Mouse (Mus musculus) heart, embryonic 10.5 days (tissue): ENCODE data around the gene Tmem120b. TPM values are rescaled to one million over a fixed set of nuclear protein-coding genes. Genes with fewer than 3 reads are reported as not detected.

Experiments
- DNase-seq: peaks from one replicate; pipeline ENCODE4 v3.0.0-alpha.2; 2017; ENCODE audit warnings: low spot score
- H3K27ac ChIP-seq: fragments of 300-500 bp; sonication (generic); 2 replicates; pipeline ENCODE4 v1.5.1; 2016; ENCODE audit warnings: mild to moderate bottlenecking
- H3K27me3 ChIP-seq: fragments of 300-500 bp; sonication (generic); 2 replicates; pipeline ENCODE4 v1.6.1; 2016; ENCODE audit warnings: mild to moderate bottlenecking; ENCODE audit not compliant: poor library complexity, insufficient read depth, severe bottlenecking
- H3K36me3 ChIP-seq: fragments of 300-500 bp; sonication (generic); 2 replicates; pipeline ENCODE4 v1.6.1; 2016; ENCODE audit warnings: mild to moderate bottlenecking, moderate library complexity
- H3K4me1 ChIP-seq: fragments of 300-500 bp; sonication (generic); 2 replicates; pipeline ENCODE4 v1.6.1; 2016; ENCODE audit warnings: mild to moderate bottlenecking
- H3K4me3 ChIP-seq: fragments of 300-500 bp; sonication (generic); 2 replicates; pipeline ENCODE4 v1.5.1; 2016; ENCODE audit warnings: mild to moderate bottlenecking, moderate library complexity
- H3K9me3 ChIP-seq: fragments of 300-500 bp; sonication (generic); 2 replicates; pipeline ENCODE4 v1.6.1; 2016; ENCODE audit warnings: mild to moderate bottlenecking, moderate library complexity
- WGBS: fragments of 180-500 bp; shearing (Covaris S2); methylation state at CpG from one replicate; pipeline ENCODE4 v1.1.7; 2016; 5-methylcytosine and 5-hydroxymethylcytosine counted together
- polyA plus RNA-seq: library from polyadenylated mRNA; unstranded; fragments of >200 nt; fragmentation: Nextera tagmentation; extraction: Ambion mirVana; gene quantifications from 2 replicates; pipeline ENCODE4 v1.2.1, GENCODE M21; 2016

Gene Tmem120b
- polyA plus RNA-seq, 1 experiment from 2014 or later = 14.3 TPM

DNA sequence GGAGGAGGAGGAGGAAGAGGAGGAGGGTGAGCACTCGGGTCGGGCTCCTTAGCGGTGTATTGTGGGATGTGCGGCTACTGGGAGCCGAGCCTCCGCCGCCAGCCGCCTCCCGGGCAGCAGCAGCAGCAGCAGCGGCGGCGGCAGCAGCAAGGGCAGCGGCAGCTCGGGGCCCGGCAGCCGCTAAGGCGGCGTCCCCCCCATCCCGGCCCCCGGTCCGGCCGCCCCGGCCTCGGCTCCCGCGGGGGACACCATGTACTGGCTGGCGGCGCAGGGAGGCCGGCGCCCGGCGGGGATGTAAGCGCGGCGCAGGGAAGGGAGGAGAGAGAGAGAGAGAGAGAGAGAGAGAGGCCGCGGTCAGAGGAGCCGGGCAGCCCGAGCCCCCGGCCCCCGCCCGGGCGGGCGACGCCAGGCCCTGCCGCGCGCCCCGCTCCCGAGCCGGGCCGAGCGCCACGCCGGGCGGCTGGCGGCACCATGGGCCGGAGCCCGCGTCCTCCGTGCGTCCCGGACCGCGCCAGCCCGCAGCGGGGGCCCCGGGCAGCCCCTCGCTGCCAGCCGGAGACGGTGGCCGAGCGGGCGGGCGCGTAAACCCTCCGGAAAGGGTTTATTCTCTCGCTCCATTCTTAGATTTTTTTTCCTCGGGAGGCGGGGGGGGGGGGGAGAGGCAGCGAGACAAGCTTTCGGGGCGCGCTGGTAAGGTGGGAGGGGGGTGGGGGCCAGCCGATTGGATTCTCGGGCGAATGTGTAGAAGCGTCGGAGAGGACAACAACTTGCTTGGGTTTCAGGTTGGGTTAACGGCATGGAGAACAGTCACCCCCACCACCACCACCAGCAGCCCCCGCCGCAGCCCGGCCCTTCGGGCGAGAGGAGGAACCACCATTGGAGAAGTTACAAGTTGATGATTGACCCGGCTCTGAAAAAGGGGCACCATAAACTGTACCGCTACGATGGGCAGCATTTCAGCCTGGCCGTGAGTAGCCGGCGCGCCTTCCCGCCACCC is 74.2 kb downstream of the Tmem120b start, which contains the start of gene Setd1b:
Gene Setd1b, plus strand, starts transcription at position 33 of the 997 bp plus-strand sequence.
- peaks cover 56% of the 10 kb centered on the region for H3K4me1 ChIP-seq
- DNase-seq = no peak

DNA sequence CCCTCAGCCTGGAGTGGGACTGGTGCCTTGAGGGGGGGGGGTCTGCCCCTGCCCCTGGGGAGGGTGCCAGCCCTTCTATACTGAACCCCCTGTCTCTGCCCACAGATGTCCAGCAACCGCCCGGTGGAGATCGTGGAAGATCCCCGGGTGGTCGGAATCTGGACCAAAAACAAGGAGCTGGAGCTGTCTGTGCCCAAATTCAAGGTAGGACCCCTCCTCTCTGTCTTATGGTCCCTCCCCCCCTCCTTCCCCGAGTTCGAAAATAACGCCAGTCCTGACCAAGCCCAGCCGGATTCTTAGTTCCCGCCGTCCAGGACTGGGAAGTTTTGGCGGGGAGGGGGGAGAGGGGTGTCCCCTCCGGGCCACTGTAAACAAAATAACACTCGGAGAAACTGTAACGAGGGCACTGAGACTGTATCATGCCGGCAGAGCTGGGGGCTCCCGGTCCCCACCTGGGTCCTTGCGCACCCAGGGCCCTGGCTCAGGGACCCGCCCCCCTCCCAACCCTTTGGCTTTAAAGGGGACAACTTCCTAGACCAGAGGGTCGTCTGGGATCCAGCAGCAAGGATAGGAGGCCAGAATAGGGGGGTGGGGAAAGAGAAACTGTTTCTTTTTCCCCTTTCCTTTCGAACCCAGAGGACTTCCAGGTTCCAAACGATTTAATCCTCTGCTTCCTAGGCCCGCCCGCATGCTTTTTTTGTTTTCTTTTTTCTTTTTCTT is 75.2 kb downstream of the Tmem120b start:
- peak overlapping the region; percentile 92 for H3K4me3 ChIP-seq
- no peak for DNase-seq
- peaks cover 55% of the 10 kb centered on the region for H3K4me1 ChIP-seq
- no peaks in the 10 kb centered on the region for H3K27me3 ChIP-seq
- peak overlapping the region; percentile 100 for H3K27ac ChIP-seq
- peaks cover 31% of the 10 kb centered on the region for H3K36me3 ChIP-seq
- 2% methylated on average over 24 of the region's 24 CpGs for WGBS
- no peaks in the 10 kb centered on the region for H3K9me3 ChIP-seq

More for the DNA sequence above, 74.2 kb downstream of the Tmem120b start, which contains the start of gene Setd1b:
- peak within 1 kb of the TSS; percentile 92 for H3K4me3 ChIP-seq
- peaks cover 22% of the 10 kb centered on the region for H3K36me3 ChIP-seq
- under 1% methylated on average over 92 of the region's 103 CpGs for WGBS
- H3K27ac ChIP-seq = peak within 1 kb of the TSS; percentile 100
- H3K27me3 ChIP-seq = no peaks in the 10 kb centered on the region
- H3K9me3 ChIP-seq = no peaks in the 10 kb centered on the region

DNA sequence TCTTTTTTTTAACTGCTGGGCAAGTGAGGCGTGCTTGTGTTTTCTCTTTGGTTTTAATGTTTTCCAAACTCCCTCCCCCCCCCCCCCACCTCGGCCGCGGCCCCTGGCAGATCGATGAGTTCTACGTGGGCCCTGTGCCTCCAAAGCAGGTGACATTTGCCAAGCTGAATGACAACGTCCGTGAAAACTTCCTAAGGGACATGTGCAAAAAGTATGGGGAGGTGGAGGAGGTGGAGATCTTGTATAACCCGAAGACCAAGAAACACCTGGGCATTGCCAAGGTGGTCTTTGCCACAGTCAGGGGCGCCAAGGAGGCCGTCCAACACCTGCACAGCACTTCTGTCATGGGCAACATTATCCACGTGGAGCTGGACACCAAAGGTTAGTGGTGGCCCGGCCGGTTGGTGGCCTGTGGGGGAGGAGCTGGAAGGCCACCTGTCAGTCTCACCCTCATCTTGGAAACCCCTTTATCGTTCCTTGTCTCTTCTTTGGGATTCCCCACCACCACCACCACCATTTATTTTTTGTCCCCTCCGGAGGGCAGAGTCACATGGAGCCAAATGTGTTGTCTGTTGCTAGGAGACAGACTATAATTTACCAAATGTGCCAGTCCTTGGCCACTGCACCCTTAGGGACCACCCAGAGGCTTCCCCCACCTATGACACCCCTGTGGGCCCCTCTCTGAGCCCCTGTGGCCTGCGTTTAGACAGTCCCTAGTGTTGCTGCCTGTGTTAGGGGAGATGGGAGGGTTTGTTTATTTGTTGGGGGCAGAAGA is 75.9 kb downstream of the Tmem120b start:
- 5% methylated on average over 16 of the region's 17 CpGs for WGBS
- H3K27me3 ChIP-seq = no peaks in the 10 kb centered on the region
- peak overlapping the region; percentile 92 for H3K4me3 ChIP-seq
- peak overlapping the region; percentile 100 for H3K27ac ChIP-seq
- no peak for DNase-seq
- peaks cover 55% of the 10 kb centered on the region for H3K4me1 ChIP-seq
- H3K9me3 ChIP-seq = no peaks in the 10 kb centered on the region
- peaks cover 39% of the 10 kb centered on the region for H3K36me3 ChIP-seq

DNA sequence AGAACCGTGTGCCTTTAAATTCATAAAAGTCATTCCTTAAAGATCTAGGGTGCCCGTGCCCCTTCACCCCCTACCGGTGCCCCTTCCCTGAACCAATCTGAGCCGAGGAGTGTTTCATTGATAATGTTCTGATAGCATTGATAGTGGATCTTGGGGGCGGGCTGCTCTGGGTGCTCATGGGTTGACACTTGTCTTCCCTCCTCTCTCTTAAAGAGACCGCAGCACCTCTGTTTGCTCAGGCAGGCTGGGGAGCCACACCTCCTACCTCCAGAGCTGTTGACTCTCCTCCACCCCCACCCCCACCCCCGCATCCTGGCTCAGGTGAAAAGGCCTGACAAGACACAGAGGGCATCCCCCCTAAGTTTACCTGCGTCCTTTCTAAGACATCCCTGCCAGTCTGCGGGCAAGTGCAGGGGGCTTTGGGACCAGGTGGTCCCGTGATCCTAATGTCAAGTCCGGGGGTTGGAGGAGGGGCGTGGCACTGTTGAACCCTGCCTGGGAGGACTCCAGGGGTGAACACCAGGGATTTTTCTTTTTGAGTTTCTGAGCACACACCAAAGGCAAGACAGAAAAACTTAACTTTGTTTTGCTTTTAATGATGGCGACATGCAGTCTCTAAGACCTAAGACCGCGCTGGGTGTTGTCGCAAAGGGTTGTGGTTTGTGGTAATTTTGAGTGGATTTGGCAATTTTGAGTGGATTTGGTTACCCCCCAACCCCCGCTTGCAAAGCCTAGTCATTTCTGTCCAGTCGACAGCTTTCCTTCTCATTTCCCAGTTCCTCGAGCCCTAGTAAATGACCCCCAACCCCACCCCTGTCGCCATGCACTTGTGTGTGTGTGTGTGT is 76.8 kb downstream of the Tmem120b start:
- WGBS = 42% methylated on average over 20 of the region's 20 CpGs
- Histone ChIP-seq H3K9me3 (no peaks in the 10 kb centered on the region), H3K27ac (peak overlapping the region; percentile 100), H3K4me1 (peaks cover 61% of the 10 kb centered on the region), H3K27me3 (no peaks in the 10 kb centered on the region), H3K36me3 (peaks cover 44% of the 10 kb centered on the region), H3K4me3 (peak overlapping the region; percentile 92)
- DNase-seq = no peak

DNA sequence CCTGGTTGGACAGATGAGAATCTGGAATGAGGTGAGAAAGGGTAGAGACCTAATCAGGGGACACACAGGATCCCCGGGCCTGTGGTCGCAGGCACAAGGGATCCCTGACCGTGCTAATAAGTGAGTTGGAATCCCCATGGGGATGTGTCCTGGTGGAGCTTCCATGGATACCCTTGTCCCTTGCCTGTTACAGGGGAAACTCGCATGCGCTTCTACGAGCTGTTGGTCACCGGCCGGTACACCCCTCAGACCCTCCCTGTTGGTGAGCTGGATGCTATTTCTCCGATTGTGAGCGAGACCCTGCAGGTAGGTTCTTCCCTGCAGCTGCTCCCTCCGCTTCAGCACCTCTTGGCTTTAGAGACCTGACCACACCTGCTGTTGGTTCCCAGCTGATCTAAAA is 78.1 kb downstream of the Tmem120b start:
- no peak overlapping the region for H3K4me3 ChIP-seq
- DNase-seq = no peak
- H3K27me3 ChIP-seq = no peaks in the 10 kb centered on the region
- peaks cover 74% of the 10 kb centered on the region for H3K4me1 ChIP-seq
- no peaks in the 10 kb centered on the region for H3K9me3 ChIP-seq
- H3K27ac ChIP-seq = no peak overlapping the region
- 88% methylated on average over 11 of the region's 11 CpGs for WGBS
- H3K36me3 ChIP-seq = peaks cover 58% of the 10 kb centered on the region

DNA sequence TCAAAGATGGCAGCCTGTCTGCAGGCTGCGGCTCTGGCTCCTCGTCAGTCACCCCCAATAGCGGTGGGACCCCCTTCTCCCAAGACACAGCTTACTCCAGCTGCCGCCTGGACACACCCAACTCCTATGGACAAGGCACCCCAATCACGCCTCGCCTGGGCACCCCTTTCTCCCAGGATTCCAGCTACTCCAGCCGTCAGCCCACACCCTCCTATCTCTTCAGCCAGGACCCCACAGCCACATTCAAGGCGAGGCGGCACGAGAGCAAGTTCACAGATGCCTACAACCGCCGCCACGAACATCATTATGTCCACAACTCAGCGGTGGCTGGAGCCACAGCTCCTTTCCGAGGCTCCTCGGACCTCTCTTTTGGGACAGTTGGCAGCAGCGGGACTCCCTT is 79.4 kb downstream of the Tmem120b start:
- no peak overlapping the region for H3K27ac ChIP-seq
- no peaks in the 10 kb centered on the region for H3K9me3 ChIP-seq
- no peak overlapping the region for H3K4me3 ChIP-seq
- DNase-seq = no peak
- H3K27me3 ChIP-seq = no peaks in the 10 kb centered on the region
- peaks cover 79% of the 10 kb centered on the region for H3K4me1 ChIP-seq
- peaks cover 70% of the 10 kb centered on the region for H3K36me3 ChIP-seq
- 83% methylated on average over 17 of the region's 17 CpGs for WGBS

DNA sequence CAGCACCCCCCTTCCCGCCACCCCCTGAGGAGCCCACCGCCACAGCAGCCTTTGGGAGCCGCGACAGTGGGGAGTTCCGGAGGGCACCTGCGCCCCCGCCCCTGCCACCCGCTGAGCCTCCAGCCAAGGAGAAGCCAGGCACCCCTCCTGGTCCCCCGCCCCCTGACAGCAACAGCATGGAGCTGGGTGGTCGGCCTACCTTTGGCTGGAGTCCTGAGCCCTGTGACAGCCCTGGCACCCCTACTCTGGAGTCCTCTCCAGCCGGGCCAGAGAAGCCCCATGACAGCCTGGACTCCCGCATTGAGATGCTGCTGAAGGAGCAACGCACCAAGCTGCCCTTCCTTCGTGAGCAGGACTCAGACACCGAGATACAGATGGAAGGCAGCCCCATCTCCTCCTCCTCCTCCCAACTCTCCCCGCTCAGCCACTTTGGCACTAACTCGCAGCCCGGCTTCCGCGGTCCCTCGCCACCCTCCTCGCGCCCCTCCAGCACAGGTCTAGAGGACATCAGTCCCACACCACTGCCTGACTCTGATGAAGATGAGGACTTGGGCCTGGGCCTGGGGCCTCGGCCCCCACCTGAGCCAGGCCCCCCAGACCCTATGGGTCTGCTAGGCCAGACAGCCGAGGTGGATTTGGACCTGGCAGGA is 80.0 kb downstream of the Tmem120b start:
- Histone ChIP-seq H3K4me3 (no peak overlapping the region), H3K27me3 (no peaks in the 10 kb centered on the region), H3K9me3 (no peaks in the 10 kb centered on the region), H3K36me3 (peaks cover 76% of the 10 kb centered on the region), H3K4me1 (peaks cover 76% of the 10 kb centered on the region), H3K27ac (no peak overlapping the region)
- 86% methylated on average over 25 of the region's 25 CpGs for WGBS
- no peak for DNase-seq

DNA sequence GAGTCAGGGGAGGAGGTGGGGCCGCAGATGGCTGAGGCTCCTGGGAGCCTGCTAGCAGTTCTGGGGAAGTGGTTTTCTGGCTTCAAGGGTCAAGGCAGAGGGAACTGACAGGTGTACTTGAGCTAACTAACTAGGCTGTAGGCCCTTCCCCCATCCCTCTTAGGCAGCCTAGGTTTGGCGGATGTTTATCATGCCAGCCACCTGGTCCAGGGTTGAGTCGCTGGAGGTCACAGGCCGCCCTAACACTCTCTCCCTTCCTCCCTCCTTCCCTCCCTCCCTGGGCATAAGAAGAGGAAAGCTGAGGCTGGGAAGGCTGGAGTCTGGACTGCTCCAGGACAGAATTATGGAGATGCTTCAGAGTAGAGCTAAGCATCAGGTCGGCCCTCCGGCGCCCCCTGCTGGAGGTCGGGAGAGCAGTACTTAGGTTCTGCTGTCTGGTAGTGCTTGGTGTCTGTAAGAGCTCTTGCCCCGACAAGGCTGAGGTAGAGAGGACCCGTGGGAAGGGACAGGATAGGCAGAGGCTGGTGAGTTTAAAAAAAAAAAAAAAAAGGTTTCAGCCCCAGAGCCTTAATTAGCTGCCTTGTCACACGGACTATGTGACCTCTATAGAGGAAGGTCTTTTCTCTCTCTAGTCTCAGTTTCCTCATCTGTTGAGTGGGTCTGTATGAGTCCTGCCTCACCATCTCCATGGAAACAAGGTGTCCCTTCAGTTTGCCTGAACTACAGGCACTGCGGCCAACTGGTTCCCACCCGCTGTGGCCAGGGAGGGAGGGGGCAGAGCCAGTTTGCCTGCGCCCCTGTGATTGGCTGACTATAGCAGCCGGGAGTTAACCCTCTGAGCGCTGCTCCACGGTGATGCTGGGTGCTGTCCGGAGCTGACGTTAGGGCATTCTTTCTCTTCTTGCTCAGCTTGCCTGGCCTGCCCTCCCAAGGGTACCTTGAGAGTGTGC is 81.5 kb downstream of the Tmem120b start:
- Histone ChIP-seq H3K9me3 (no peaks in the 10 kb centered on the region), H3K27ac (peak overlapping the region; percentile 37; the same call in 1 of the 2 replicates), H3K4me3 (peak overlapping the region; percentile 46), H3K4me1 (peaks cover 61% of the 10 kb centered on the region), H3K27me3 (no peaks in the 10 kb centered on the region), H3K36me3 (peaks cover 92% of the 10 kb centered on the region)
- WGBS = 7% methylated on average over 19 of the region's 19 CpGs
- peak; percentile 95 for DNase-seq

DNA sequence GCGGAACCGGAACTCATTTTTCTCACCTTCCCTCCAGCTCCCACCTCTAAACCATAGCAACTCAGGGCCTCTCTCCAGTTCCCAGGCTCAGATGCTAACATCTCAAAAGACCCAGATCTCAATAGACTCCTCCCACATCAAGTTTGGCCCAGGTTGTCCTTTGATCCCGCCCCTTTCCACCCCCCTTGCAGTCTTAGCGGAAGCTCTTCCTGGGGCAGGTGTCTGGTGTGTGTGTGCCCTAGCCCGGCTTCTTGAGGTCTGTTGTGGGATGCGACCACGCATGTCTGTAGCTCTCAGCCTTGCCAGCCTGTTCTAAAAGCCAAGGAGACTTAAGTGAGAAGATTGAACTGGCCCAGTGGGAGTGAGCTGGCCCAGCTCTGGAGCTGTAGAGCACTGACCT is 82.4 kb downstream of the Tmem120b start:
- peaks cover 93% of the 10 kb centered on the region for H3K36me3 ChIP-seq
- H3K27ac ChIP-seq = 0 out of 2 replicates have a peak overlapping the region, but pooled peaks have one; percentile 44
- no peaks in the 10 kb centered on the region for H3K27me3 ChIP-seq
- no peaks in the 10 kb centered on the region for H3K9me3 ChIP-seq
- 54% methylated on average over 7 of the region's 7 CpGs for WGBS
- peak overlapping the region; percentile 46; the same call in 1 of the 2 replicates for H3K4me3 ChIP-seq
- DNase-seq = no peak
- peaks cover 52% of the 10 kb centered on the region for H3K4me1 ChIP-seq

DNA sequence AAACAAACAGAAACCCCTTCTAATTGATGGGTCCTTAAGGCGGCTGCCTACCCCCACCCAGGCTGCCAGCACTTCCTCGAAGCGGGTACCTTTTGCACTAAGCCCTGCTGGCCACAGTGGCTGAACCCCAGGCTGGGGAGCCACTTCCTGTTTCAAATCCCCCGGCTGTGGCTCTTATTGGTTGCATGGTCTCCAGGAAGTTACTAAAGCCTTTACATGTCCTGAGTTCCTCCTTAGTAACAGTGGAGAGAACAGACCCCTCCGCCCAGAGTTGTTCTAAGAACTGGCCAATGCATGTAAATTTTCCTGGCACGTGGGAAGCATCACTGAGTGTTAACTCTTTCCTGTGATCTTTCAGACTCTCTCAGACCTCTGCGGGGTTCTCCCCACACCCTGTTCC is 82.9 kb downstream of the Tmem120b start:
- 48% methylated on average over 7 of the region's 7 CpGs for WGBS
- DNase-seq = no peak

More for the DNA sequence above, 82.9 kb downstream of the Tmem120b start:
- H3K4me3 ChIP-seq = peak overlapping the region; percentile 46; the same call in 1 of the 2 replicates
- H3K36me3 ChIP-seq = peaks cover 90% of the 10 kb centered on the region
- no peaks in the 10 kb centered on the region for H3K9me3 ChIP-seq
- H3K27ac ChIP-seq = 0 out of 2 replicates have a peak overlapping the region, but pooled peaks have one; percentile 44
- H3K4me1 ChIP-seq = peaks cover 48% of the 10 kb centered on the region
- no peaks in the 10 kb centered on the region for H3K27me3 ChIP-seq
